Mouse (Mus musculus): ENCODE results near the gene Farp1.

Farp1 gene

GRCm38 (mm10) chr14:121057750-121058149 lies 22.8 kb downstream of the Farp1 start:
- DNase-seq (ENCODE audit: low read depth, low spot score), result no peak

GRCm38 (mm10) chr14:121058481-121058880 lies 23.5 kb downstream of the Farp1 start:
- no peak for DNase-seq (ENCODE audit: low read depth, low spot score)

DNA sequence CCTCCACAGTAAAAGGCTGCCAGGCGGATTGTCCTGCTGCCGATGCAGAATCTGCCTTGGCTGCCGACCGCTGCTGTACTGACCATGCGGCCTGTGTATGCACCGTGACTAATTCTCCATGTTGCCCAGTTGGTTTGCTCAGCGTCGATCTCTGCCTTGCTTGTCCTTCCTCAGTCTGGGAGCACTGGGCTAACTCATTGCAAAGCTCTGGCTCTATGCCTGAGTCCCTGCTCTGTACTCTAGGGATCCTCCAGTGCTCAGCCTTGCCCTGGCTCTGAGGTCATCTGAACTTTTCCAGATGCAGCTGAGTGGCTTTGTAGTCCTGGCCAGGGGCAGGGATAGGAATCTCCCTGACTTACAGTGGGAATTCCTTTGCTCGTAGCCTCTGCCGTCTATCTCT lies 24.3 kb downstream of the Farp1 start:
- no peak for DNase-seq (ENCODE audit: low read depth, low spot score)

DNA sequence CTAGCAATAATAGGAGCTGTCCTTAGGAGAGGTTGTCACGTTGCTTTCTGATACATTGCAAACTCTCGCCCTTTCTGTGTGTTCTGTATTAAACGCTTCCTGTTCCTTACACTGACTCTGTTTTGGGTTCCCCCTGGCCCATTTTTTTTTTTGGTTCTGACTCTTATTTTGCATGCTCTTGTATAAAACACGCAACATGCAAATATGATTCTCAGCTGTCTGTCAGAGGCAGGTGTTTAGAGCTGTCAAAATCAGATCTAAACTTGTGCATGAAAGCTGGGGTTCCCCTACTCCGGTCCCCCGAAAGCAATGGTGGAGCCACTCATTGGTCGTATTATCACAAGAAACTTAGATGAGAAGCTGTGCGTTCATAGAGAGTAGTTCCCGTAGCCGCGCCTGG lies 25.5 kb downstream of the Farp1 start:
- peak; percentile 63 for DNase-seq (ENCODE audit: low read depth, low spot score)

DNA sequence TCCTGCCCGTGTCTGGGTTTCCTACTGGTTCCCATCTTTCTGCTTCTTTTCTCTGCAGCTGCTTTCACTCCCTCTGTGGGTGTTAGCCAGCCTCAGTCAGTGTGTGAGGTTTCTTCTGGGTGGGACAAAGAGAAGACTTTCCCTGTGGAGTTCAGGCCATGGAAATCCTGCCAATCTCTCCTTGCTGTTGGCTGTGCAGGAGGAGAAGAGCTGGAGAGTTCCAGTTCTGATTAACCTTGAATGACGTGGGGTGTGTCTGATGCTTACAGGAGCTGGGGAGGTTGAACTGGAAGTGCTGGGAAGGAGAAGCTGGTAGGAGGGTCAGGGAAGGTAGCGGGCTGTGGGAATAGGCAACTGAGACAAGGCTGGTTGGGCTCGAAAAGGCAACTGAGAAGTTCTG lies 26.7 kb downstream of the Farp1 start:
- no peak for DNase-seq (ENCODE audit: low read depth, low spot score)

- DNase-seq (ENCODE audit: low read depth, low spot score), result no peak
Observed at GRCm38 (mm10) chr14:121062238-121063082, 27.5 kb downstream of the Farp1 start.

DNA sequence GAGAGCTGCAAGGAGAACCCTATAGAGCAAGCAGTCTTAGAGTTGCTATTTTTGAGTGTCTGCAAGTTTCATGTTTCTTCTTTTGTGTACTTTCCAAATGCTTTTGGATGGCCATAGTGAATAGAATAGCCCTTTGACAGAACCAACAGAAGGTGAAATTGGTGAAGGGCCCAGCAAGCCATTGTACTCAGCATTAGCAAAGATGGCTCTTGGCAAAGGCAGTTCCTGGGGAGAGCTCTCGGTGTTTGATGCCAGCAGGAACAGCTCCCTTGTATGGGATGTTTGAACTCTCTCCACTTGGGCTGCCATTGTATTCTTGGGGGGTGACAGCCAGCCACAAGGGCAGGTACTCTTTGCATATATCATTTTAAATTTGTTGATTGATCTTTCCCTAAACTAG lies 29.7 kb downstream of the Farp1 start:
- DNase-seq (ENCODE audit: low read depth, low spot score), result no peak

DNA sequence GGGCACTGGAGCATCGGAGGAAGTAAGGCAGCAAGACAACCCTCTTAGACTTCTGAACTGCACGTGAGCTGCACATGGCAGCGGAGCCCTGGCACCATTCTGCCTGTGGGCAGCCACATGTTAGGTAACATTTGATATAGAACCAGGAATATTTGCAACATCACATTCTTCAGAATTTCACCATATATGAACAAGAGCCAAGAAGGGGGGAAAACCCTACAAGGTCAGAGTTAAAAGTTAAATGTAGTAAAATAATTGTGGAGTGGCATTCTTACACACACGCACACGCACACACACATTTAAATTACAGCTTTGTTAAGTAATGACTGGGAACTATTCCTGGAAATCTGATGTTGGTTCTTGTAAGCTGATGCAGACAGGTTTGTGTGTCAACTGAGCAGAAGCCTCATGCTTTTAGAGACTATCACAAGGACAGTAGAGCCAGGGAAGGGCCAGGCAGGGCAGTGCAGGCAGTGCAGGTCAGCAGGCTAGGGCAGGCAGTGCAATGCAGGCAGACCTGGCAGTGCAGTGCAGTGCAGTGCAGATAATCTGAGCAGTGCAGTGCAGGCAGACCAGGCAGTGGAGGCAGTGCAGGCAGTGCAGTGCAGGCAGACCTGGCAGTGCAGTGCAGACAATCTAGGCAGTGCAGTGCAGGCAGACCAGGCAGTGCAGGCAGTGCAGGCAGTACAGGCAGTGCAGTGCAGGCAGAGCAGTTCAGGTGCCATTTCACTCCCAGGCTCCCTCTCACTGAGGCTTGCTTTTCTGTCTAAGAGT lies 38.3 kb downstream of the Farp1 start:
- no peak for DNase-seq (ENCODE audit: low read depth, low spot score)

DNA sequence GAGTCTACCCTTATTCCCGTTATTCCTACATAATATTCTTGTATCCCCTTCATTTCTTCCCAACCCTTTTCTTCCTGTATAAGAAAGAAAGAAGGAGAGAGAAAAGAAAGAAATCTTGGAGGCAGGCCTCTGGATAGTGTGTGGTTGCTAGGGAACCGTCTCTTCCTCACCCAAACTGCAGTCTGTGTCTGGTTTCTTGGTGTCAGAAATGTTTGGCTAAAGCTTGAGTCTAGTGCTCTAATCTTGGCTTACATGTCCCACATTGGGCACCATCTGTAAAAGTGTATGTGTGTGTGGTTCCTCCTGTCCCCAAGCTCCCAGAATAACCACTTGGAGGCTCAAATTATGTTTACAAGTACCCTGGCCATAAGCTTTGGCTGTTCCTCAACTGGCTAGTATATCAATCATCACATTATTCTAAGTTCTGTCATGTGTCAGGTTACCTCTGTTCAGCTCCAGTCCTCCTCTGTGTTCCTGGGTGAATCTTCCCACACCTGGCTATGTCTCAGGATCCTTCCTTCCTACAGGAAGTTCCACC lies 39.3 kb downstream of the Farp1 start:
- no peak for DNase-seq (ENCODE audit: low read depth, low spot score)

GRCm38 (mm10) chr14:121080739-121081138 lies 45.7 kb downstream of the Farp1 start:
- DNase-seq (ENCODE audit: low read depth, low spot score), result no peak

DNA sequence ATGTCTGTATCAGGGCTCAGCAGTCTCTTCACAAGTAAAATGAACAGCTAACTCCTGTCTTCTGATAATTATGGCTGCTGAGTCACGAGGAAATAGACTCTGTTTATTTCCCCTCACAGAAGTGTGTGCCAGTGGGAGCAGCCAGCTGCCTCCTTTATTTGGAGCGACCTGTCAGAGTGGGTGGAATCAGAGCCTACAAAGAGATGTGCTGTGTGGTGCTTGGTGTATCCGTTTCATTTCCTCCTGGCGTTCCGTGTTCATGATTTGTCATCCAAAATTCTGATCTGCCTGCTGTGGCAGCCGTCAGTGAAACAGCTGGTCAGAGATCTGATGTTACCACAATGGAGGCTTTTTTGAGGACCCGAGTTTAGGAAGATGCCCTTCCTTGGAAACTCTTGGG lies 47.3 kb downstream of the Farp1 start:
- no peak for DNase-seq (ENCODE audit: low read depth, low spot score)

- no peak for DNase-seq (ENCODE audit: low read depth, low spot score)
Observed at GRCm38 (mm10) chr14:121082793-121083192, 47.8 kb downstream of the Farp1 start.

- DNase-seq (ENCODE audit: low read depth, low spot score), result no peak
Observed at GRCm38 (mm10) chr14:121083352-121083751, 48.4 kb downstream of the Farp1 start.

GRCm38 (mm10) chr14:121092517-121092916 lies 57.5 kb downstream of the Farp1 start:
- no peak for DNase-seq (ENCODE audit: low read depth, low spot score)

DNA sequence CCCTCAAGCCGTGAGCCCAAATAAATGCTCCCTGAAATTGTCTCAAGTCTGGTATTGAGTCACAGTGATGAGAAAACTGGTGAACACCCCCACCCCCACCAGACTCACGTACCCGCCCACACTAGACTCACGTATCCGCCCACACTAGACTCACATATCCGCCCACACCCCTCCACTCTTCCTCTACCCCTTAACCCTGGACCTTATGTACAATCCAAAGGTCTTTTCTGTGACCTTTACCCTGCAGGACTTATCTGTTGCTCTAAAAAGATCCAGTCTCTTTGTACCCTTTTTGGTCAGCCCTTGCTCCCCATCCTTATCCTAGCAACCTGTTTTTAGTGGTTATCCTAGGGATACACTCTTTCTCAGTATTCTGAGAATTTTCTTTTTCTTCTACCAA lies 58.9 kb downstream of the Farp1 start:
- DNase-seq (ENCODE audit: low read depth, low spot score), result no peak

GRCm38 (mm10) chr14:121097640-121098435 lies 62.8 kb downstream of the Farp1 start:
- DNase-seq (ENCODE audit: low read depth, low spot score), result no peak

- no peak for DNase-seq (ENCODE audit: low read depth, low spot score)
Observed at GRCm38 (mm10) chr14:121099120-121099519, 64.1 kb downstream of the Farp1 start.

GRCm38 (mm10) chr14:121099876-121100275 lies 64.9 kb downstream of the Farp1 start:
- no peak for DNase-seq (ENCODE audit: low read depth, low spot score)

GRCm38 (mm10) chr14:121100829-121101228 lies 65.8 kb downstream of the Farp1 start:
- no peak for DNase-seq (ENCODE audit: low read depth, low spot score)

- DNase-seq (ENCODE audit: low read depth, low spot score), result no peak
Observed at GRCm38 (mm10) chr14:121101531-121101930, 66.5 kb downstream of the Farp1 start.

- no peak for DNase-seq (ENCODE audit: low read depth, low spot score)
Observed at GRCm38 (mm10) chr14:121102599-121102998, 67.6 kb downstream of the Farp1 start.

DNA sequence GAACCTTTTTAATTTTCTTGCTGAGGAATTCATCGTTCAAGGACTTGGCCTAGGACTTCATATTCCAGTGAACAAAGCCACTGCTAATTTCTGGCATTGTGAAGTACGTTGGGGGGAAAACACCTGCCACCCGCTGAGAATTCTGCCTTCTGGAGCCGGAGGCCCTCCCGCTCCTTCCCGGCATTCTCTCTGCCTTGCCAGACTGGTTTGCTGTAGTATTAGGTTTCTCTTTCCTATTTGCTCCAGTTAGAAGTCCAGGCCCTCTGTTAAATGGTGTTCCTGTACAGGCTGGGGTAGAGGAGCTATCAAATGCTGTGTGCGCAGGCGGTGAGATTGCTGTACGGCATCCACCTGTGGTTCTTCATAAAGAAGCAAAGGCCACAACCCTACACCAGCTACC lies 68.5 kb downstream of the Farp1 start:
- no peak for DNase-seq (ENCODE audit: low read depth, low spot score)
